Mouse (Mus musculus): ENCODE measurements around the gene H2-K1. TPM values are rescaled to one million over a fixed set of nuclear protein-coding genes. Genes with fewer than 3 reads are reported as not detected.
"Not testable (repeated sequence)": the region's sequence is repeated elsewhere in the genome, so short reads cannot be mapped to it uniquely, and the experiment has no call there.

H2-K1 gene
- polyA plus RNA-seq, 3 experiments from 2014 or later, result 4,943 to 7,708 (median 5,398) TPM

GRCm38 (mm10) chr17:33953961-33954565 lies 46.1 kb downstream of the H2-K1 start:
- no peak for ATAC-seq

- ATAC-seq, result no peak
Observed at GRCm38 (mm10) chr17:33953310-33953709, 46.8 kb downstream of the H2-K1 start.

GRCm38 (mm10) chr17:33952879-33953278 lies 47.3 kb downstream of the H2-K1 start:
- ATAC-seq, result no peak

- not testable (repeated sequence) for ATAC-seq
Observed at GRCm38 (mm10) chr17:33952015-33952414, 48.1 kb downstream of the H2-K1 start.

- ATAC-seq, result peak; percentile 66
Observed at GRCm38 (mm10) chr17:33951021-33951946, 48.9 kb downstream of the H2-K1 start, which contains the start of gene B3galt4. B3galt4 (minus strand) TSS chr17:33951488.

- no peak for ATAC-seq
Observed at GRCm38 (mm10) chr17:33950131-33950625, 50.0 kb downstream of the H2-K1 start.

- ATAC-seq, result no peak
Observed at GRCm38 (mm10) chr17:33948905-33949537, 51.1 kb downstream of the H2-K1 start.

- ATAC-seq, result no peak
Observed at GRCm38 (mm10) chr17:33948090-33948904, 51.9 kb downstream of the H2-K1 start.

GRCm38 (mm10) chr17:33947430-33948089 lies 52.6 kb downstream of the H2-K1 start:
- peak; percentile 40 for ATAC-seq

Other genes with a start within 250 kb of the H2-K1 start
- 100 to 1,000 TPM; 261 to 354 (median 270) TPM for gene Rab11b, start 239.8 kb downstream of the H2-K1 start, polyA plus RNA-seq (2017; shearing (Covaris generic))
- 1 to 10 TPM; 3.5 to 5.9 (median 4.1) TPM for gene Angptl4, start 218.5 kb downstream of the H2-K1 start, polyA plus RNA-seq (2017; shearing (Covaris generic))
- 1 to 10 TPM; 2.4 to 2.7 (median 2.4) TPM for gene Kank3, start 189.8 kb downstream of the H2-K1 start, polyA plus RNA-seq (2017; shearing (Covaris generic))
- gene Rps28, start 175.8 kb downstream of the H2-K1 start, polyA plus RNA-seq (2017; shearing (Covaris generic)), result 1,000 to 10,000 TPM; 1,118 to 2,316 (median 1,890) TPM
- 100 to 1,000 TPM; 364 to 457 (median 417) TPM for gene Ndufa7, start 175.8 kb downstream of the H2-K1 start, polyA plus RNA-seq (2017; shearing (Covaris generic))
- 10 to 100 TPM; 11.2 to 11.6 (median 11.2) TPM for gene Cd320, start 157.3 kb downstream of the H2-K1 start, polyA plus RNA-seq (2017; shearing (Covaris generic))
- gene Gm7029, start 126.5 kb downstream of the H2-K1 start, polyA plus RNA-seq (2017; shearing (Covaris generic)), result not detected
- 1 to 10 TPM in 2 of 3 experiments, under 1 TPM in 1; 0.20 to 7.4 (median 1.3) TPM for gene Kifc1, start 109.7 kb downstream of the H2-K1 start, polyA plus RNA-seq (2017; shearing (Covaris generic))
- 10 to 100 TPM in 1 of 3 experiments, 1 to 10 TPM in 2; 5.3 to 10.1 (median 5.4) TPM for gene Platr17, start 95.2 kb downstream of the H2-K1 start, polyA plus RNA-seq (2017; shearing (Covaris generic))
- gene Daxx, start 90.9 kb downstream of the H2-K1 start, polyA plus RNA-seq (2017; shearing (Covaris generic)), result 100 to 1,000 TPM; 101 to 116 (median 102) TPM
- gene Tapbp, start 84.4 kb downstream of the H2-K1 start, polyA plus RNA-seq (2017; shearing (Covaris generic)), result 100 to 1,000 TPM; 367 to 428 (median 385) TPM
- gene Zbtb22, start 84.4 kb downstream of the H2-K1 start, polyA plus RNA-seq (2017; shearing (Covaris generic)), result 1 to 10 TPM; 3.7 to 6.8 (median 4.8) TPM
- gene Rgl2, start 70.8 kb downstream of the H2-K1 start, polyA plus RNA-seq (2017; shearing (Covaris generic)), result 10 to 100 TPM; 14.3 to 37.4 (median 31.7) TPM
- gene Pfdn6, start 60.0 kb downstream of the H2-K1 start, polyA plus RNA-seq (2017; shearing (Covaris generic)), result 100 to 1,000 TPM; 114 to 135 (median 124) TPM
- 10 to 100 TPM in 2 of 3 experiments, 1 to 10 TPM in 1; 6.8 to 11.0 (median 10.1) TPM for gene Wdr46, start 59.7 kb downstream of the H2-K1 start, polyA plus RNA-seq (2017; shearing (Covaris generic))
- 10 to 100 TPM; 12.8 to 15.1 (median 13.9) TPM for gene B3galt4, start 48.9 kb downstream of the H2-K1 start, polyA plus RNA-seq (2017; shearing (Covaris generic))
- gene Vps52, start 44.5 kb downstream of the H2-K1 start, polyA plus RNA-seq (2017; shearing (Covaris generic)), result 10 to 100 TPM; 27.6 to 30.0 (median 27.8) TPM
- gene Rps18, start 44.3 kb downstream of the H2-K1 start, polyA plus RNA-seq (2017; shearing (Covaris generic)), result 1,000 to 10,000 TPM; 3,532 to 7,587 (median 7,167) TPM
- gene Ring1, start 24.3 kb upstream of the H2-K1 start, polyA plus RNA-seq (2017; shearing (Covaris generic)), result 1 to 10 TPM; 1.6 to 2.8 (median 2.5) TPM
- 10 to 100 TPM; 28.0 to 31.5 (median 30.7) TPM for gene H2-Ke6, start 27.7 kb upstream of the H2-K1 start, polyA plus RNA-seq (2017; shearing (Covaris generic))
- 10 to 100 TPM; 40.8 to 49.3 (median 44.7) TPM for gene Slc39a7, start 31.3 kb upstream of the H2-K1 start, polyA plus RNA-seq (2017; shearing (Covaris generic))
- gene Rxrb, start 31.5 kb upstream of the H2-K1 start, polyA plus RNA-seq (2017; shearing (Covaris generic)), result 10 to 100 TPM in 2 of 3 experiments, 1 to 10 TPM in 1; 7.8 to 10.6 (median 10.1) TPM
- gene Col11a2, start 39.1 kb upstream of the H2-K1 start, polyA plus RNA-seq (2017; shearing (Covaris generic)), result under 1 TPM in 1 of 3 experiments, not detected in 2; 0.21 TPM
- 10 to 100 TPM; 14.3 to 81.2 (median 53.9) TPM for gene H2-Oa, start 92.0 kb upstream of the H2-K1 start, polyA plus RNA-seq (2017; shearing (Covaris generic))
- gene H2-DMa, start 119.2 kb upstream of the H2-K1 start, polyA plus RNA-seq (2017; shearing (Covaris generic)), result 100 to 1,000 TPM in 2 of 3 experiments, 10 to 100 TPM in 1; 75.8 to 241 (median 198) TPM
- gene Brd2, start 122.3 kb upstream of the H2-K1 start, polyA plus RNA-seq (2017; shearing (Covaris generic)), result 100 to 1,000 TPM; 115 to 154 (median 144) TPM
- gene H2-DMb2, start 143.0 kb upstream of the H2-K1 start, polyA plus RNA-seq (2017; shearing (Covaris generic)), result 10 to 100 TPM in 2 of 3 experiments, 1 to 10 TPM in 1; 9.2 to 14.4 (median 11.3) TPM
- 1 to 10 TPM; 2.3 to 5.0 (median 4.5) TPM for gene H2-DMb1, start 152.7 kb upstream of the H2-K1 start, polyA plus RNA-seq (2017; shearing (Covaris generic))
- 100 to 1,000 TPM; 174 to 216 (median 189) TPM for gene Tap1, start 187.2 kb upstream of the H2-K1 start, polyA plus RNA-seq (2017; shearing (Covaris generic))
- gene Psmb9, start 187.4 kb upstream of the H2-K1 start, polyA plus RNA-seq (2017; shearing (Covaris generic)), result 100 to 1,000 TPM; 330 to 403 (median 338) TPM
- gene Psmb8, start 197.4 kb upstream of the H2-K1 start, polyA plus RNA-seq (2017; shearing (Covaris generic)), result 1,000 to 10,000 TPM in 2 of 3 experiments, 100 to 1,000 TPM in 1; 835 to 1,025 (median 1,010) TPM
- 100 to 1,000 TPM in 2 of 3 experiments, 10 to 100 TPM in 1; 94.0 to 181 (median 103) TPM for gene Tap2, start 203.2 kb upstream of the H2-K1 start, polyA plus RNA-seq (2017; shearing (Covaris generic))
- 10 to 100 TPM in 2 of 3 experiments, 1 to 10 TPM in 1; 8.4 to 87.4 (median 63.4) TPM for gene H2-Ob, start 238.6 kb upstream of the H2-K1 start, polyA plus RNA-seq (2017; shearing (Covaris generic))